Mouse (Mus musculus) hindbrain, embryonic 10.5 days (tissue): ENCODE data around the gene Donson. TPM values are rescaled to one million over a fixed set of nuclear protein-coding genes. Genes with fewer than 3 reads are reported as not detected.
A peak's percentile ranks its signal among the peaks of the same experiment; 100 is the strongest.
"Not testable (repeated sequence)": the region's sequence is repeated elsewhere in the genome, so short reads cannot be mapped to it uniquely, and the experiment has no call there.

Experiments
- DNase-seq: peaks from one replicate; pipeline ENCODE4 v3.0.0-alpha.2; 2017; ENCODE audit warnings: low spot score
- H3K27ac ChIP-seq: fragments of 300-500 bp; sonication (generic); 2 replicates; pipeline ENCODE4 v1.5.1; 2016; ENCODE audit warnings: mild to moderate bottlenecking, moderate library complexity
- H3K27me3 ChIP-seq: fragments of 300-500 bp; sonication (generic); 2 replicates; pipeline ENCODE4 v1.6.1; 2016; ENCODE audit warnings: mild to moderate bottlenecking; ENCODE audit not compliant: poor library complexity, insufficient read depth, severe bottlenecking
- H3K36me3 ChIP-seq: fragments of 300-500 bp; sonication (generic); 2 replicates; pipeline ENCODE4 v1.6.1; 2016; ENCODE audit warnings: mild to moderate bottlenecking, moderate library complexity
- H3K4me1 ChIP-seq: fragments of 300-500 bp; sonication (generic); replicated peaks from 2 replicates; pipeline ENCODE4 v1.6.1; 2016; ENCODE audit warnings: mild to moderate bottlenecking
- H3K4me3 ChIP-seq: fragments of 300-500 bp; sonication (generic); 2 replicates; pipeline ENCODE4 v1.5.1; 2016; ENCODE audit warnings: mild to moderate bottlenecking, moderate library complexity
- H3K9me3 ChIP-seq: fragments of 300-500 bp; sonication (generic); 2 replicates; pipeline ENCODE4 v1.6.1; 2016; ENCODE audit warnings: mild to moderate bottlenecking, moderate library complexity
- WGBS: fragments of 180-500 bp; shearing (Covaris S2); methylation state at CpG from one replicate; pipeline ENCODE4 v1.1.7; 2016; 5-methylcytosine and 5-hydroxymethylcytosine counted together
- polyA plus RNA-seq: library from polyadenylated mRNA; unstranded; fragments of >200 nt; fragmentation: Nextera tagmentation; extraction: Ambion mirVana; gene quantifications from 2 replicates; pipeline ENCODE4 v1.2.1, GENCODE M21; 2016

Donson gene
- polyA plus RNA-seq, 1 experiment from 2014 or later = 32.9 TPM

- H3K4me1 ChIP-seq = peaks cover 27% of the 10 kb centered on the region
- no peaks in the 10 kb centered on the region for H3K9me3 ChIP-seq
- WGBS = under 1% methylated on average over 70 of the region's 70 CpGs
- H3K27ac ChIP-seq = peak within 1 kb of the TSS; percentile 99
- peak within 1 kb of the TSS; percentile 88 for H3K4me3 ChIP-seq
- peaks cover 29% of the 10 kb centered on the region for H3K36me3 ChIP-seq
- peak; percentile 96 for DNase-seq
- H3K27me3 ChIP-seq = no peaks in the 10 kb centered on the region
These were observed 40.9 kb downstream of the Donson start, which contains the start of gene Son for GRCm38 (mm10) chr16:91647461-91648219. Gene Son (plus strand): TSS chr16:91647506.

GRCm38 (mm10) chr16:91646681-91647419 is 41.7 kb downstream of the Donson start, which contains the start of gene Gart:
Gene Gart (minus strand): TSS chr16:91646952.
- DNase-seq = peak; percentile 91
- Histone ChIP-seq H3K27ac (peak within 1 kb of the TSS; percentile 99), H3K9me3 (no peaks in the 10 kb centered on the region), H3K27me3 (no peaks in the 10 kb centered on the region), H3K36me3 (peaks cover 29% of the 10 kb centered on the region), H3K4me3 (peak within 1 kb of the TSS; percentile 88), H3K4me1 (peaks cover 22% of the 10 kb centered on the region)
- under 1% methylated on average over 59 of the region's 59 CpGs for WGBS

- 3% methylated on average over 11 of the region's 11 CpGs for WGBS
- Histone ChIP-seq H3K4me3 (peak overlapping the region; percentile 88), H3K27ac (peak overlapping the region; percentile 99), H3K27me3 (no peaks in the 10 kb centered on the region), H3K4me1 (peaks cover 22% of the 10 kb centered on the region), H3K9me3 (no peaks in the 10 kb centered on the region), H3K36me3 (peaks cover 29% of the 10 kb centered on the region)
- DNase-seq = no peak
These were observed 42.5 kb downstream of the Donson start for GRCm38 (mm10) chr16:91645995-91646602.

DNA sequence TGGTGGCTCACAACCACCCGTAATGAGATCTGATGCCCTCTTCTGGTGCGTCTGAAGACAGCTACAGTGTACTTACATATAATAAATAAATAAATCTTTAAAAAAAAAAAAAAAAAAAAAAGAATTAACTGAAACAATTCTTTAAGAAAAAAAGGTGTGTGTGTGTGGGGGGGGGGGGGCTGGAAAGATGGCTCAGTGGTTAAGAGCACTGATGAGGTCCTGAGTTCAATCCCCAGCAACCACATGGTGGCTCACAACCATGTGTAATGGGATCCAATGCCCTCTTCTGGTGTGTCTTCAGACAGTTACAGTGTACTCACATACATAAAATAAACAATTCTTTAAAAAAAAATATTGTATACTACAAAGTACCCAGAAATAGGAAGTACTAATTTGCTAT is 43.1 kb downstream of the Donson start:
- Histone ChIP-seq H3K4me3 (peak overlapping the region; percentile 88), H3K4me1 (peaks cover 22% of the 10 kb centered on the region), H3K36me3 (peaks cover 31% of the 10 kb centered on the region)
- H3K9me3 ChIP-seq, H3K27me3 ChIP-seq, H3K27ac ChIP-seq, DNase-seq: not testable (repeated sequence)
- 90% methylated on average over 1 of the region's 2 CpGs for WGBS

- WGBS = 83% methylated on average over 2 of the region's 2 CpGs
- no peak for DNase-seq
These were observed 43.7 kb downstream of the Donson start for GRCm38 (mm10) chr16:91644901-91645300.

GRCm38 (mm10) chr16:91640171-91640570 is 48.4 kb downstream of the Donson start:
- Histone ChIP-seq H3K36me3 (peaks cover 83% of the 10 kb centered on the region), H3K27me3 (no peaks in the 10 kb centered on the region), H3K4me1 (0 out of 2 replicates have a peak, but pooled peaks cover 5% of the 10 kb centered on the region), H3K4me3 (no peak overlapping the region), H3K27ac (no peak overlapping the region), H3K9me3 (no peaks in the 10 kb centered on the region)
- 95% methylated on average over 8 of the region's 8 CpGs for WGBS
- no peak for DNase-seq

More at GRCm38 (mm10) chr16:91644901-91645300, 43.7 kb downstream of the Donson start:
- 0 out of 2 replicates have a peak overlapping the region, but pooled peaks have one; percentile 23 for H3K4me3 ChIP-seq
- no peaks in the 10 kb centered on the region for H3K27me3 ChIP-seq
- no peak overlapping the region for H3K27ac ChIP-seq
- no peaks in the 10 kb centered on the region for H3K9me3 ChIP-seq
- H3K4me1 ChIP-seq = peaks cover 19% of the 10 kb centered on the region
- peaks cover 36% of the 10 kb centered on the region for H3K36me3 ChIP-seq

GRCm38 (mm10) chr16:91639636-91640035 is 48.9 kb downstream of the Donson start:
- no peaks in the 10 kb centered on the region for H3K27me3 ChIP-seq
- no peak overlapping the region for H3K27ac ChIP-seq
- WGBS = 97% methylated on average over 2 of the region's 2 CpGs
- no peaks in the 10 kb centered on the region for H3K9me3 ChIP-seq
- H3K4me3 ChIP-seq = no peak overlapping the region
- DNase-seq = no peak
- 0 out of 2 replicates have a peak, but pooled peaks cover under 1% of the 10 kb centered on the region for H3K4me1 ChIP-seq
- H3K36me3 ChIP-seq = peaks cover 89% of the 10 kb centered on the region

DNA sequence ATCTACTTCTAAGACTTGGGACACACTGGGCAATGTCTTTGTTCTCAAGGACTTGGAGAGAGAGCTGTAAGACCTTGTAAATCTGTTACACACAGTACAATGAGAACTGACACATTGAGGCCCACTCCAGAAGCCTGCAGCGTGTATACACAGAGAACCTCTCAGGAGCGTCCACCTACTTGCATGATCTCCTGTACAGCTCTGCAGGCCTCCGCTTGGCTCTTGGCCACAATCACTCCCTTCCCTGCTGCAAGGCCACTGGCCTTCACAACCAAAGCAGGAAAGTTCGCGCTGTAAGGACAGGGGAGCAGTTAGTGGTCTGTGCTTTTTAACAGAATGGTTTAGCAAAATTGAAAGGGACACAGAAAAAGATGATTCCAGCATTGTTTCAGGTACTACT is 49.4 kb downstream of the Donson start:
- Histone ChIP-seq H3K4me1 (no peaks in the 10 kb centered on the region), H3K27me3 (no peaks in the 10 kb centered on the region), H3K27ac (no peak overlapping the region), H3K36me3 (peaks cover 93% of the 10 kb centered on the region), H3K9me3 (no peaks in the 10 kb centered on the region), H3K4me3 (no peak overlapping the region)
- DNase-seq = no peak
- WGBS = 95% methylated on average over 5 of the region's 5 CpGs

DNA sequence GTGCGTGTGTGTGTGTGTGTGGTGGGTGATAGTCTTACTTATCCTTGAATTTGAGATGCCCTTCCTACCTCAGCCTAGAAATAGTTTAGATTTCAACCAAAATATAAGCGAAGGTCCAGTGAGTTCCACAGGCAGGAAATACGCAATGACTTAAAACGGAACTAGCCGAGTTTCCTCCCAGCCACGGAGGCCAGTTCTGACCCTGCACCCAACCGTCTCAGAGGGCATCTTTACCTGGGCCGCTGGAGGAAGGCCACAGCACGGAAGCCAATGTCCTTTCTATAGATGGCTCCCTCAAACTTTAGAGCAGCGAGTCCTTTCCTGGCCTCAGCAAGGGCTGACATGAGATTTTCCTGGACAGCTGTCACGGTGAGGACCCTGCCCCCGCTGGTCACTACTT is 54.9 kb downstream of the Donson start:
- H3K4me3 ChIP-seq = no peak overlapping the region
- 92% methylated on average over 12 of the region's 12 CpGs for WGBS
- H3K4me1 ChIP-seq = no peaks in the 10 kb centered on the region
- no peaks in the 10 kb centered on the region for H3K9me3 ChIP-seq
- no peak overlapping the region for H3K27ac ChIP-seq
- H3K27me3 ChIP-seq = no peaks in the 10 kb centered on the region
- peaks cover 98% of the 10 kb centered on the region for H3K36me3 ChIP-seq
- DNase-seq = no peak

DNA sequence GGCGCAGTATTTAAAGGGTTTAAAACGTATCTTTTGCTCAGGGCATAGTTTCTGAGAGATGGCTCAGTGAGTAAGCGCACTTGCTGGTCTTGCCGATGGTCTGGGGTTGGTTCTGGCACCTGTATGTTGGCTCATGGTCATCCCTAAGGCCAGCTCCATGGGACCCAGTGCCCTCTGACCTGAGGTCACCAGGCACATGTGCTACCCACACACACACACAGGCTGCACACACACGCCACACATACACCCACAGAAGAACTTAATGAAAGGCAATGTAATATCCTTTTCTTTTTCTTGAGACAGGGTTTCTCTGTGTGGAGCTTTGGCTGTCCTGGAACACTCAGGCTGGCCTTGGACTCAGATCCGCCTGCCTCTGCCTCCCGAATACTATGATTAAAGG is 55.6 kb downstream of the Donson start:
- Histone ChIP-seq H3K27ac (no peak overlapping the region), H3K4me3 (no peak overlapping the region), H3K9me3 (no peaks in the 10 kb centered on the region), H3K4me1 (no peaks in the 10 kb centered on the region), H3K27me3 (no peaks in the 10 kb centered on the region), H3K36me3 (peaks cover 98% of the 10 kb centered on the region)
- 93% methylated on average over 7 of the region's 7 CpGs for WGBS
- DNase-seq = no peak

- no peaks in the 10 kb centered on the region for H3K9me3 ChIP-seq
- no peak overlapping the region for H3K4me3 ChIP-seq
- no peaks in the 10 kb centered on the region for H3K4me1 ChIP-seq
- 93% methylated on average over 5 of the region's 5 CpGs for whole genome bisulfite sequencing
- no peaks in the 10 kb centered on the region for H3K27me3 ChIP-seq
- no peak for DNase-seq
- no peak overlapping the region for H3K27ac ChIP-seq
- H3K36me3 ChIP-seq = peaks cover 98% of the 10 kb centered on the region
These were observed 56.1 kb downstream of the Donson start for GRCm38 (mm10) chr16:91632439-91632838.

- H3K27ac ChIP-seq = no peak overlapping the region
- DNase-seq = no peak
- no peaks in the 10 kb centered on the region for H3K9me3 ChIP-seq
- H3K4me1 ChIP-seq = no peaks in the 10 kb centered on the region
- 70% methylated on average over 1 of the region's 1 CpGs for WGBS
- H3K27me3 ChIP-seq = no peaks in the 10 kb centered on the region
- H3K36me3 ChIP-seq = peaks cover 98% of the 10 kb centered on the region
- H3K4me3 ChIP-seq = no peak overlapping the region
These were observed 58.0 kb downstream of the Donson start for GRCm38 (mm10) chr16:91630584-91630983.
